In genomic region chr17:37044651-37045244, GRCm38 (mm10) we compare ENCODE assay signal across 10 mouse cellular contexts. TPM values are rescaled to one million over a fixed set of nuclear protein-coding genes. Genes with fewer than 3 reads are reported as not detected.
DNase-seq lines count a peak whose midpoint lies in the region; ATAC-seq lines count a peak whose summit lies in the region.
"Had no signal": no experiment of that assay in that cellular context is flagged by ENCODE, and none has a peak within 500 bp of the region (broad histone marks: within the 10 kb centered on the region; RNA-seq: fewer than 3 reads in every experiment).

No protein-coding gene starts in this region.

- intact Hi-C loops in gastrocnemius, postnatal 36 days (cut with DNase I) = loop anchor here (5.0 kb wide), 1 partner anchor 127 kb away; no protein-coding TSS in a partner anchor

- H3K27me3 ChIP-seq in heart, embryonic 12.5 days (replicated peaks) = peaks cover 10% of the 10 kb centered on the region
- no peaks in the 10 kb centered on the region for H3K27me3 ChIP-seq in embryonic facial prominence, embryonic 11.5 days (ENCODE audit: control insufficient read depth, insufficient read depth, low read length)
- no peaks in the 10 kb centered on the region for H3K27me3 ChIP-seq in intestine, embryonic 14.5 days (replicated peaks; ENCODE audit: control insufficient read depth, insufficient read depth, low read length)
- H3K27me3 ChIP-seq in midbrain, embryonic 15.5 days (replicated peaks) = no peaks in the 10 kb centered on the region

- peaks cover 18% of the 10 kb centered on the region for H3K4me1 ChIP-seq in heart, embryonic 12.5 days (replicated peaks)
- H3K4me1 ChIP-seq in embryonic facial prominence, embryonic 11.5 days (ENCODE audit: control insufficient read depth, insufficient read depth, low read length) = peaks cover 4% of the 10 kb centered on the region; the same call in 1 of the 2 replicates
- peaks cover 10% of the 10 kb centered on the region for H3K4me1 ChIP-seq in intestine, embryonic 14.5 days (replicated peaks; ENCODE audit: control insufficient read depth, insufficient read depth, low read length)
- peaks cover 31% of the 10 kb centered on the region for H3K4me1 ChIP-seq in midbrain, embryonic 15.5 days

- peak overlapping the region; percentile 100 for H3K4me2 ChIP-seq in heart, embryonic 12.5 days
- peak overlapping the region; percentile 87; the same call in 1 of the 2 replicates for H3K4me2 ChIP-seq in embryonic facial prominence, embryonic 11.5 days (ENCODE audit: low read depth, low read length)
- peak overlapping the region; percentile 88 for H3K4me2 ChIP-seq in intestine, embryonic 14.5 days (ENCODE audit: low read length)
- H3K4me2 ChIP-seq in midbrain, embryonic 15.5 days = peak overlapping the region; percentile 77

- H3K4me3 ChIP-seq in heart, embryonic 12.5 days = peak overlapping the region; percentile 78; the same call in 1 of the 2 replicates
- peak overlapping the region; percentile 88 for H3K4me3 ChIP-seq in embryonic facial prominence, embryonic 11.5 days (ENCODE audit: low read depth, low read length)
- peak overlapping the region; percentile 74 for H3K4me3 ChIP-seq in intestine, embryonic 14.5 days (ENCODE audit: low read depth, low read length)
- H3K4me3 ChIP-seq in midbrain, embryonic 15.5 days = peak overlapping the region; percentile 93

- WGBS in heart, embryonic 12.5 days = 78% methylated on average over 7 of the region's 7 CpGs
- WGBS in embryonic facial prominence, embryonic 11.5 days = 77% methylated on average over 7 of the region's 7 CpGs
- 69% methylated on average over 7 of the region's 7 CpGs for WGBS in intestine, embryonic 14.5 days
- WGBS in midbrain, embryonic 15.5 days = 74% methylated on average over 7 of the region's 7 CpGs

- H3K9ac ChIP-seq in heart, embryonic 12.5 days = 0 out of 2 replicates have a peak overlapping the region, but pooled peaks have one; percentile 95
- H3K9ac ChIP-seq in embryonic facial prominence, embryonic 11.5 days (replicated peaks; ENCODE audit: low read length) = peak overlapping the region; percentile 89; the same call in 1 of the 2 replicates
- H3K9ac ChIP-seq in intestine, embryonic 14.5 days (ENCODE audit: low read length) = peak overlapping the region; percentile 88
- H3K9ac ChIP-seq in midbrain, embryonic 15.5 days = peak overlapping the region; percentile 94

- ATAC-seq in heart, embryonic 12.5 days (ENCODE audit: insufficient number of reproducible peaks, low FRiP score) = no peak
- ATAC-seq in embryonic facial prominence, embryonic 11.5 days (replicated peaks; ENCODE audit: insufficient number of reproducible peaks, low FRiP score, low TSS enrichment, low read depth) = no peak
- no peak for ATAC-seq in intestine, embryonic 14.5 days (replicated peaks; ENCODE audit: low FRiP score, low TSS enrichment, low read depth)
- ATAC-seq in midbrain, embryonic 15.5 days (replicated peaks) = no peak

- DNase-seq in heart, adult 11 months = no peak
- no peak for DNase-seq in embryonic facial prominence, embryonic 11.5 days (ENCODE audit: low spot score)
- no peak for DNase-seq in intestine, embryonic 14.5 days (ENCODE audit: low spot score)
- no peak for DNase-seq in T-cell, adult 2 months (ENCODE audit: low spot score)
- DNase-seq in gastrocnemius, postnatal 36 days = no peak
- no peak for DNase-seq in layer of hippocampus, adult 11-12 months (ENCODE audit: low spot score)

- no peaks in the 10 kb centered on the region for H3K36me3 ChIP-seq in heart, embryonic 12.5 days
- H3K36me3 ChIP-seq in embryonic facial prominence, embryonic 11.5 days (replicated peaks; ENCODE audit: control insufficient read depth, insufficient read depth, low read depth, low read length) = no peaks in the 10 kb centered on the region
- no peaks in the 10 kb centered on the region for H3K36me3 ChIP-seq in intestine, embryonic 14.5 days (ENCODE audit: control insufficient read depth, insufficient read depth, low read length)
- H3K36me3 ChIP-seq in midbrain, embryonic 15.5 days (replicated peaks) = no peaks in the 10 kb centered on the region

- H3K27ac ChIP-seq in heart, embryonic 12.5 days (ENCODE audit: poor library complexity, severe bottlenecking) = no peak overlapping the region
- no peak overlapping the region for H3K27ac ChIP-seq in embryonic facial prominence, embryonic 11.5 days (replicated peaks; ENCODE audit: low read depth, low read length)
- H3K27ac ChIP-seq in intestine, embryonic 14.5 days (ENCODE audit: low read depth) = peak overlapping the region; percentile 33; the same call in 1 of the 2 replicates
- peak overlapping the region; percentile 98 for H3K27ac ChIP-seq in midbrain, embryonic 15.5 days

- no peaks in the 10 kb centered on the region for H3K9me3 ChIP-seq in heart, embryonic 12.5 days (replicated peaks)
- no peaks in the 10 kb centered on the region for H3K9me3 ChIP-seq in embryonic facial prominence, embryonic 11.5 days (replicated peaks; ENCODE audit: control insufficient read depth, low read length)
- H3K9me3 ChIP-seq in intestine, embryonic 14.5 days (ENCODE audit: control insufficient read depth, low read length) = no peaks in the 10 kb centered on the region
- no peaks in the 10 kb centered on the region for H3K9me3 ChIP-seq in midbrain, embryonic 15.5 days

RNA-seq across cellular contexts. Expression of gene Gabbr1, which starts 1.0 kb away (rescaled TPM):
- 8.3 and 8.6 TPM in 2 replicates for polyA plus RNA-seq in heart, embryonic 12.5 days (2016; fragmentation: Nextera tagmentation; extraction: Ambion mirVana)
- 6.1 and 8.9 TPM in 2 replicates for polyA plus RNA-seq in embryonic facial prominence, embryonic 11.5 days (2014; fragmentation: Nextera tagmentation; extraction: Ambion mirVana)
- polyA plus RNA-seq in intestine, embryonic 14.5 days (2014; fragmentation: Nextera tagmentation; extraction: Ambion mirVana) = 12.6 and 13.7 TPM in 2 replicates
- 86.4 and 88.8 TPM in 2 replicates for polyA plus RNA-seq in midbrain, embryonic 15.5 days (2015; fragmentation: Nextera tagmentation; extraction: Ambion mirVana)
- total RNA-seq in gastrocnemius, postnatal 36 days (2021) = 1 to 10 TPM; 8.0 to 8.1 TPM

RNA-seq across cellular contexts. Expression of gene Mog, which starts 21.6 kb away (rescaled TPM):
- 0.10 TPM in 1 of 2 replicates, not detected in the other for polyA plus RNA-seq in heart, embryonic 12.5 days (2016; fragmentation: Nextera tagmentation; extraction: Ambion mirVana)
- polyA plus RNA-seq in embryonic facial prominence, embryonic 11.5 days (2014; fragmentation: Nextera tagmentation; extraction: Ambion mirVana) = 0.20 TPM in 1 of 2 replicates, not detected in the other
- polyA plus RNA-seq in intestine, embryonic 14.5 days (2014; fragmentation: Nextera tagmentation; extraction: Ambion mirVana) = 0.14 and 0.24 TPM in 2 replicates
- 2.4 and 3.7 TPM in 2 replicates for polyA plus RNA-seq in midbrain, embryonic 15.5 days (2015; fragmentation: Nextera tagmentation; extraction: Ambion mirVana)
- total RNA-seq in gastrocnemius, postnatal 36 days (2021) = not detected
- total RNA-seq: heart, adult 8-10 months had no signal
- polyA plus RNA-seq: small intestine, adult 2 months had no signal

RNA-seq across cellular contexts. Expression of gene Olfr90, which starts 43.6 kb away (rescaled TPM):
- 0.08 TPM in 1 of 2 replicates, not detected in the other for polyA plus RNA-seq in heart, embryonic 12.5 days (2016; fragmentation: Nextera tagmentation; extraction: Ambion mirVana)
- polyA plus RNA-seq in embryonic facial prominence, embryonic 11.5 days (2014; fragmentation: Nextera tagmentation; extraction: Ambion mirVana) = not detected in 2 replicates
- polyA plus RNA-seq in intestine, embryonic 14.5 days (2014; fragmentation: Nextera tagmentation; extraction: Ambion mirVana) = 0.07 TPM in 1 of 2 replicates, not detected in the other
- polyA plus RNA-seq in midbrain, embryonic 15.5 days (2015; fragmentation: Nextera tagmentation; extraction: Ambion mirVana) = 0.06 TPM in 1 of 2 replicates, not detected in the other
- total RNA-seq in gastrocnemius, postnatal 36 days (2021) = not detected
- total RNA-seq: heart, adult 8-10 months had no signal
- polyA plus RNA-seq: small intestine, adult 2 months had no signal

RNA-seq across cellular contexts. Expression of gene Zfp57, which starts 43.8 kb away (rescaled TPM):
- polyA plus RNA-seq in heart, embryonic 12.5 days (2016; fragmentation: Nextera tagmentation; extraction: Ambion mirVana) = 60.0 and 64.4 TPM in 2 replicates
- 102 and 110 TPM in 2 replicates for polyA plus RNA-seq in embryonic facial prominence, embryonic 11.5 days (2014; fragmentation: Nextera tagmentation; extraction: Ambion mirVana)
- polyA plus RNA-seq in intestine, embryonic 14.5 days (2014; fragmentation: Nextera tagmentation; extraction: Ambion mirVana) = 78.3 and 85.0 TPM in 2 replicates
- 289 and 324 TPM in 2 replicates for polyA plus RNA-seq in midbrain, embryonic 15.5 days (2015; fragmentation: Nextera tagmentation; extraction: Ambion mirVana)
- under 1 TPM; 0.23 to 0.59 TPM for total RNA-seq in gastrocnemius, postnatal 36 days (2021)

RNA-seq across cellular contexts. Expression of gene Olfr91, which starts 53.3 kb away (rescaled TPM):
- 0.05 TPM in 1 of 2 replicates, not detected in the other for polyA plus RNA-seq in heart, embryonic 12.5 days (2016; fragmentation: Nextera tagmentation; extraction: Ambion mirVana)
- polyA plus RNA-seq in embryonic facial prominence, embryonic 11.5 days (2014; fragmentation: Nextera tagmentation; extraction: Ambion mirVana) = not detected in 2 replicates
- polyA plus RNA-seq in intestine, embryonic 14.5 days (2014; fragmentation: Nextera tagmentation; extraction: Ambion mirVana) = not detected in 2 replicates
- polyA plus RNA-seq in midbrain, embryonic 15.5 days (2015; fragmentation: Nextera tagmentation; extraction: Ambion mirVana) = not detected in 2 replicates
- total RNA-seq in gastrocnemius, postnatal 36 days (2021) = not detected
- total RNA-seq: heart, adult 8-10 months had no signal
- polyA plus RNA-seq: small intestine, adult 2 months had no signal

Comparison
In these comparisons a context has a peak if more than half of its experiments do, and no peak if none do; other contexts are left out.
1. H3K27ac ChIP-seq: peak in intestine, embryonic 14.5 days (single experiment) and midbrain, embryonic 15.5 days (single experiment); none in heart, embryonic 12.5 days (single experiment) and embryonic facial prominence, embryonic 11.5 days (single experiment).
2. Peak in every context shown above with its lines, with median percentiles within 50 percentile points of each other: H3K4me2 ChIP-seq, H3K4me3 ChIP-seq and H3K9ac ChIP-seq.